Mouse (Mus musculus) embryonic facial prominence, embryonic 10.5 days (tissue): ENCODE measurements at regions not wholly inside any gene's neighbourhood (a gene's known extent, or its start where the extent isn't known, plus 50 kb on each side); places are given as distances from the start of the nearest gene placed in this dataset.
A peak's percentile ranks its signal among the peaks of the same experiment; 100 is the strongest.

Experiments
- DNase-seq: peaks from one replicate; pipeline ENCODE4 v3.0.0-alpha.2; 2017; ENCODE audit warnings: low spot score
- H3K27ac ChIP-seq: fragments of 300-500 bp; sonication (generic); replicated peaks from 2 replicates; pipeline ENCODE4 v1.5.1; 2016; ENCODE audit warnings: mild to moderate bottlenecking
- H3K27me3 ChIP-seq: fragments of 300-500 bp; sonication (generic); replicated peaks from 2 replicates; pipeline ENCODE4 v1.6.1; 2016; ENCODE audit warnings: low read depth, mild to moderate bottlenecking; ENCODE audit not compliant: poor library complexity, severe bottlenecking
- H3K36me3 ChIP-seq: fragments of 300-500 bp; sonication (generic); replicated peaks from 2 replicates; pipeline ENCODE4 v1.6.1; 2016; ENCODE audit warnings: mild to moderate bottlenecking, moderate library complexity
- H3K4me1 ChIP-seq: fragments of 300-500 bp; sonication (generic); 2 replicates; pipeline ENCODE4 v1.6.1; 2016
- H3K4me3 ChIP-seq: fragments of 300-500 bp; sonication (generic); 2 replicates; pipeline ENCODE4 v1.5.1; 2016; ENCODE audit warnings: mild to moderate bottlenecking, moderate library complexity
- H3K9me3 ChIP-seq: fragments of 300-500 bp; sonication (generic); 2 replicates; pipeline ENCODE4 v1.6.1; 2016; ENCODE audit warnings: mild to moderate bottlenecking
- WGBS: fragments of 180-500 bp; shearing (Covaris S2); methylation state at CpG from one replicate; pipeline ENCODE4 v1.1.7; 2016; 5-methylcytosine and 5-hydroxymethylcytosine counted together

GRCm38 (mm10) chr6:18651319-18651718 is 136.7 kb upstream of the Cttnbp2 start:
- 80% methylated on average over 3 of the region's 3 CpGs for WGBS

GRCm38 (mm10) chr6:18652006-18652601 is 137.5 kb upstream of the Cttnbp2 start:
- WGBS, result 64% methylated on average over 12 of the region's 12 CpGs
- Histone ChIP-seq H3K36me3 (no peaks in the 10 kb centered on the region), H3K27me3 (no peaks in the 10 kb centered on the region), H3K4me1 (peaks cover 6% of the 10 kb centered on the region), H3K27ac (no peak overlapping the region), H3K4me3 (no peak overlapping the region), H3K9me3 (no peaks in the 10 kb centered on the region)
- DNase-seq, result no peak

More at GRCm38 (mm10) chr6:18651319-18651718, 136.7 kb upstream of the Cttnbp2 start:
- Histone ChIP-seq H3K27ac (no peak overlapping the region), H3K9me3 (no peaks in the 10 kb centered on the region), H3K4me1 (no peaks in the 10 kb centered on the region), H3K4me3 (no peak overlapping the region), H3K36me3 (no peaks in the 10 kb centered on the region), H3K27me3 (no peaks in the 10 kb centered on the region)
- no peak for DNase-seq

- DNase-seq, result no peak
- Histone ChIP-seq H3K36me3 (no peaks in the 10 kb centered on the region), H3K27ac (no peak overlapping the region), H3K9me3 (no peaks in the 10 kb centered on the region), H3K4me3 (no peak overlapping the region), H3K27me3 (no peaks in the 10 kb centered on the region), H3K4me1 (peaks cover 10% of the 10 kb centered on the region)
- WGBS, result 52% methylated on average over 6 of the region's 6 CpGs
These were observed 139.6 kb upstream of the Cttnbp2 start for GRCm38 (mm10) chr6:18654275-18654674.

GRCm38 (mm10) chr6:18656202-18656601 is 141.6 kb upstream of the Cttnbp2 start:
- H3K27me3 ChIP-seq, result no peaks in the 10 kb centered on the region
- no peaks in the 10 kb centered on the region for H3K9me3 ChIP-seq

GRCm38 (mm10) chr6:18656772-18657401 is 142.2 kb upstream of the Cttnbp2 start:
- peak; percentile 13 for DNase-seq

More at GRCm38 (mm10) chr6:18656202-18656601, 141.6 kb upstream of the Cttnbp2 start:
- Histone ChIP-seq H3K27ac (no peak overlapping the region), H3K4me1 (peaks cover 10% of the 10 kb centered on the region), H3K4me3 (no peak overlapping the region), H3K36me3 (no peaks in the 10 kb centered on the region)
- no peak for DNase-seq
- WGBS, result 84% methylated on average over 4 of the region's 4 CpGs

GRCm38 (mm10) chr6:18664687-18665086 is 150.0 kb upstream of the Cttnbp2 start:
- no peak overlapping the region for H3K27ac ChIP-seq
- no peaks in the 10 kb centered on the region for H3K9me3 ChIP-seq
- WGBS, result 93% methylated on average over 4 of the region's 4 CpGs
- H3K4me3 ChIP-seq, result no peak overlapping the region
- no peaks in the 10 kb centered on the region for H3K4me1 ChIP-seq
- no peaks in the 10 kb centered on the region for H3K36me3 ChIP-seq
- no peaks in the 10 kb centered on the region for H3K27me3 ChIP-seq
- DNase-seq, result no peak

More at GRCm38 (mm10) chr6:18656772-18657401, 142.2 kb upstream of the Cttnbp2 start:
- Histone ChIP-seq H3K27me3 (no peaks in the 10 kb centered on the region), H3K36me3 (no peaks in the 10 kb centered on the region), H3K9me3 (no peaks in the 10 kb centered on the region), H3K27ac (no peak overlapping the region), H3K4me3 (no peak overlapping the region), H3K4me1 (peaks cover 10% of the 10 kb centered on the region)
- WGBS, result 78% methylated on average over 7 of the region's 7 CpGs

GRCm38 (mm10) chr6:18665992-18666391 is 151.3 kb upstream of the Cttnbp2 start:
- no peak for DNase-seq
- H3K4me3 ChIP-seq, result no peak overlapping the region
- H3K36me3 ChIP-seq, result no peaks in the 10 kb centered on the region
- WGBS, result 79% methylated on average over 4 of the region's 4 CpGs
- H3K9me3 ChIP-seq, result no peaks in the 10 kb centered on the region
- H3K27me3 ChIP-seq, result no peaks in the 10 kb centered on the region
- no peak overlapping the region for H3K27ac ChIP-seq
- no peaks in the 10 kb centered on the region for H3K4me1 ChIP-seq

- Histone ChIP-seq H3K4me1 (no peaks in the 10 kb centered on the region), H3K9me3 (no peaks in the 10 kb centered on the region), H3K27ac (no peak overlapping the region), H3K27me3 (no peaks in the 10 kb centered on the region), H3K4me3 (no peak overlapping the region), H3K36me3 (no peaks in the 10 kb centered on the region)
- no peak for DNase-seq
- WGBS, result 74% methylated on average over 4 of the region's 4 CpGs
These were observed 151.9 kb upstream of the Cttnbp2 start for GRCm38 (mm10) chr6:18666543-18666942.

GRCm38 (mm10) chr6:18670677-18671076 is 156.0 kb upstream of the Cttnbp2 start:
- no peaks in the 10 kb centered on the region for H3K27me3 ChIP-seq
- no peak for DNase-seq
- no peak overlapping the region for H3K4me3 ChIP-seq
- no peaks in the 10 kb centered on the region for H3K4me1 ChIP-seq
- 91% methylated on average over 1 of the region's 1 CpGs for WGBS
- no peaks in the 10 kb centered on the region for H3K9me3 ChIP-seq
- H3K36me3 ChIP-seq, result no peaks in the 10 kb centered on the region
- no peak overlapping the region for H3K27ac ChIP-seq

GRCm38 (mm10) chr6:18674584-18675250 is 160.1 kb upstream of the Cttnbp2 start:
- H3K4me3 ChIP-seq, result no peak overlapping the region
- H3K9me3 ChIP-seq, result no peaks in the 10 kb centered on the region
- H3K27ac ChIP-seq, result no peak overlapping the region
- no peaks in the 10 kb centered on the region for H3K36me3 ChIP-seq
- no peaks in the 10 kb centered on the region for H3K4me1 ChIP-seq
- 80% methylated on average over 5 of the region's 5 CpGs for WGBS
- H3K27me3 ChIP-seq, result no peaks in the 10 kb centered on the region
- DNase-seq, result no peak

- Histone ChIP-seq H3K4me3 (no peak overlapping the region), H3K9me3 (no peaks in the 10 kb centered on the region), H3K27ac (no peak overlapping the region), H3K36me3 (no peaks in the 10 kb centered on the region), H3K27me3 (no peaks in the 10 kb centered on the region), H3K4me1 (no peaks in the 10 kb centered on the region)
- WGBS, result 85% methylated on average over 4 of the region's 4 CpGs
- no peak for DNase-seq
These were observed 162.5 kb upstream of the Cttnbp2 start for GRCm38 (mm10) chr6:18677131-18677530.

GRCm38 (mm10) chr6:18680712-18681111 is 166.1 kb upstream of the Cttnbp2 start:
- Histone ChIP-seq H3K27me3 (no peaks in the 10 kb centered on the region), H3K9me3 (no peaks in the 10 kb centered on the region), H3K27ac (no peak overlapping the region), H3K36me3 (no peaks in the 10 kb centered on the region), H3K4me1 (no peaks in the 10 kb centered on the region), H3K4me3 (no peak overlapping the region)
- DNase-seq, result no peak

- DNase-seq, result no peak
- no peaks in the 10 kb centered on the region for H3K4me1 ChIP-seq
- no peaks in the 10 kb centered on the region for H3K36me3 ChIP-seq
- no peak overlapping the region for H3K27ac ChIP-seq
- 78% methylated on average over 6 of the region's 6 CpGs for whole genome bisulfite sequencing
- H3K4me3 ChIP-seq, result no peak overlapping the region
- H3K9me3 ChIP-seq, result no peaks in the 10 kb centered on the region
- no peaks in the 10 kb centered on the region for H3K27me3 ChIP-seq
These were observed 166.3 kb upstream of the Lsm8 start for GRCm38 (mm10) chr6:18682043-18682442.
